Mouse (Mus musculus) liver, postnatal 0 days (tissue): ENCODE measurements around the gene Kitl. TPM values are rescaled to one million over a fixed set of nuclear protein-coding genes. Genes with fewer than 3 reads are reported as not detected.

Experiments
- ATAC-seq: fragments of 200-750 bp; cut with Nextera tagmentation; 2 replicates; pipeline ENCODE4 v1.8.0; 2017; ENCODE audit warnings: mild to moderate bottlenecking, moderate library complexity
- DNase-seq: peaks from one replicate; pipeline ENCODE4 v3.0.0-alpha.2; 2016
- H3K27ac ChIP-seq: fragments of 300-500 bp; sonication (generic); 2 replicates; pipeline ENCODE4 v1.5.1; 2014; ENCODE audit warnings: antibody characterized with exemption, moderate library complexity, mild to moderate bottlenecking, low read depth
- H3K27me3 ChIP-seq: fragments of 300-500 bp; sonication (generic); 2 replicates; pipeline ENCODE4 v1.6.1; 2014; ENCODE audit warnings: low read length, control low read depth, mixed read lengths; ENCODE audit not compliant: insufficient read depth
- H3K36me3 ChIP-seq: fragments of 300-500 bp; sonication (generic); replicated peaks from 2 replicates; pipeline ENCODE4 v1.6.1; 2014; ENCODE audit warnings: mild to moderate bottlenecking, control low read depth, low read length, moderate library complexity, mixed read lengths; ENCODE audit not compliant: insufficient read depth
- H3K4me1 ChIP-seq: fragments of 300-500 bp; sonication (generic); 2 replicates; pipeline ENCODE4 v1.6.1; 2014; ENCODE audit warnings: antibody characterized with exemption, mild to moderate bottlenecking, control low read depth; ENCODE audit not compliant: insufficient read depth
- H3K4me2 ChIP-seq: fragments of 300-500 bp; sonication (generic); 2 replicates; pipeline ENCODE4 v1.6.1; 2014; ENCODE audit warnings: low read depth, mild to moderate bottlenecking, low read length, moderate library complexity, mixed read lengths
- H3K4me3 ChIP-seq: fragments of 300-500 bp; sonication (generic); 2 replicates; pipeline ENCODE4 v1.5.1; 2014; ENCODE audit warnings: low read depth, low read length
- H3K9ac ChIP-seq: fragments of 300-500 bp; sonication (generic); replicated peaks from 2 replicates; pipeline ENCODE4 v1.6.1; 2014; ENCODE audit warnings: mild to moderate bottlenecking, moderate library complexity
- H3K9me3 ChIP-seq: fragments of 300-500 bp; sonication (generic); 2 replicates; pipeline ENCODE4 v1.6.1; 2016; ENCODE audit warnings: mild to moderate bottlenecking, control low read depth, low read length, mixed read lengths
- CTCF ChIP-seq: sonication (generic); IDR thresholded peaks from 2 replicates; pipeline ENCODE4 v1.5.1; 2016; ENCODE audit warnings: antibody characterized with exemption, low read depth
- EP300 ChIP-seq: IDR thresholded peaks from 2 replicates; pipeline ENCODE4 v1.6.1; 2016; ENCODE audit warnings: antibody characterized with exemption, low read depth, mild to moderate bottlenecking
- WGBS: fragments of 180-500 bp; shearing (Covaris S2); extraction: QIAGEN DNeasy Blood & Tissue Kit; methylation state at CpG from one replicate; pipeline ENCODE4 v1.1.7; 2014; ENCODE audit not compliant: insufficient replicate concordance; 5-methylcytosine and 5-hydroxymethylcytosine counted together
- polyA plus RNA-seq: library from polyadenylated mRNA; unstranded; fragments of >200 nt; fragmentation: Nextera tagmentation; extraction: Ambion mirVana; gene quantifications from 2 replicates; pipeline ENCODE4 v1.2.1, GENCODE M21; 2015

Kitl gene
- polyA plus RNA-seq, 1 experiment from 2014 or later = 5.0 TPM

- WGBS = 12% methylated on average over 11 of the region's 11 CpGs
- Histone ChIP-seq H3K27me3 (no peaks in the 10 kb centered on the region), H3K36me3 (no peaks in the 10 kb centered on the region), H3K4me2 (peak overlapping the region; percentile 35), H3K4me1 (peaks cover 14% of the 10 kb centered on the region; the same call in 1 of the 2 replicates), H3K27ac (no peak overlapping the region), H3K4me3 (no peak overlapping the region), H3K9ac (no peak overlapping the region), H3K9me3 (no peaks in the 10 kb centered on the region)
- no peak for TF ChIP-seq EP300
- no peak for DNase-seq
- no peak for ATAC-seq
Measured at GRCm38 (mm10) chr10:100031631-100032030, 16.2 kb downstream of the Kitl start.

DNA sequence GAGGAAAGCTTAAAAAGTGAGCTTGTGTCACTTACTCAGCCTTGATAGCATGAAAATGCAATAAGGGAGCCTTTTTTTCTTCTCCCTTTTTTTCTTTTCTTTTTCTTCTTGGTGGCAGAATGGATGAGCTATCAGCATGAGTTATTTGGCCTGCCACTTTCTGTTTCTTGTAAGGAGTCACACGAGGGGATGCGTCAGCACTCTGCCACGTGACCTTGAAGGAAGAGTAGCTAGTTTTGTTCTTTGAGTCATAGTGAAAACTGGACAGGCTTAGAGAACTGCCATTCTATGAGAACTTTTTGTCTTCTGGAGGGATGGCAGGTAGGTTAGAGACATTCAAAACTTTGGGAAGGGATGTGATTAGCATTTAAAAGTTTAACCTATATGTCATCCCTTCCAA lies 17.1 kb downstream of the Kitl start:
- no peaks in the 10 kb centered on the region for H3K9me3 ChIP-seq
- no peak overlapping the region for H3K4me2 ChIP-seq
- no peak overlapping the region for H3K9ac ChIP-seq
- 64% methylated on average over 3 of the region's 3 CpGs for WGBS
- no peak for ATAC-seq
- no peak for TF ChIP-seq CTCF
- no peak for TF ChIP-seq EP300
- H3K36me3 ChIP-seq = no peaks in the 10 kb centered on the region
- H3K27ac ChIP-seq = no peak overlapping the region
- no peak overlapping the region for H3K4me3 ChIP-seq
- DNase-seq = no peak
- no peaks in the 10 kb centered on the region for H3K27me3 ChIP-seq
- peaks cover 14% of the 10 kb centered on the region; the same call in 1 of the 2 replicates for H3K4me1 ChIP-seq

DNA sequence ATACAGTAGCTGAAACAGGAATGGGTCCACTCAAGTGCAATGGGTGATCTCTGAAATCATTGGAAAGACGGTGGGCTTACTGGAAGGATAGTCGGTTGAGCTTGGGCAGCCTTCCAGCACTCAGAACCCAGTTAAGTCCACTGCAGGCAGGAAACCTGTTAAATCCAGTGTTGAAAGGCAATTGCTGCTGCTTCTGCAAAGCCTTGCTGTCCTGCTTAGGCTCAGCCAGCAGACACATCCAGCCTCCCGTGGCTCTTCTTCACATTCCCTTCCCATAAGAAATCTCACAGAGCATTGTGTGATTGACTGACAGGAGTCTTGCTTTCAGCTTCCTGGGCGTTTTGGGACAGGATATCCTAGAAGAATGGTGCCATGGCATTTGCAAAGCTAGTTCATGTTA lies 20.6 kb downstream of the Kitl start:
- DNase-seq (no peak), ATAC-seq (no peak)
- no peak overlapping the region for H3K4me3 ChIP-seq
- H3K27me3 ChIP-seq = no peaks in the 10 kb centered on the region
- WGBS = 59% methylated on average over 4 of the region's 4 CpGs
- peaks cover 13% of the 10 kb centered on the region for H3K4me1 ChIP-seq
- no peak for TF ChIP-seq EP300
- TF ChIP-seq CTCF = no peak
- H3K9ac ChIP-seq = no peak overlapping the region
- no peak overlapping the region for H3K27ac ChIP-seq
- H3K9me3 ChIP-seq = no peaks in the 10 kb centered on the region
- no peak overlapping the region for H3K4me2 ChIP-seq
- no peaks in the 10 kb centered on the region for H3K36me3 ChIP-seq

GRCm38 (mm10) chr10:100038342-100038898 lies 23.0 kb downstream of the Kitl start:
- TF ChIP-seq CTCF = no peak
- no peak for TF ChIP-seq EP300
- ATAC-seq = peak; percentile 89
- no peak overlapping the region for H3K4me3 ChIP-seq
- no peaks in the 10 kb centered on the region for H3K9me3 ChIP-seq
- peaks cover 3% of the 10 kb centered on the region; the same call in 1 of the 2 replicates for H3K4me1 ChIP-seq
- no peaks in the 10 kb centered on the region for H3K36me3 ChIP-seq
- no peak overlapping the region for H3K4me2 ChIP-seq
- no peak overlapping the region for H3K9ac ChIP-seq
- peak; percentile 64 for DNase-seq
- H3K27ac ChIP-seq = peak overlapping the region; percentile 84
- WGBS = 50% methylated on average over 12 of the region's 12 CpGs
- no peaks in the 10 kb centered on the region for H3K27me3 ChIP-seq

DNA sequence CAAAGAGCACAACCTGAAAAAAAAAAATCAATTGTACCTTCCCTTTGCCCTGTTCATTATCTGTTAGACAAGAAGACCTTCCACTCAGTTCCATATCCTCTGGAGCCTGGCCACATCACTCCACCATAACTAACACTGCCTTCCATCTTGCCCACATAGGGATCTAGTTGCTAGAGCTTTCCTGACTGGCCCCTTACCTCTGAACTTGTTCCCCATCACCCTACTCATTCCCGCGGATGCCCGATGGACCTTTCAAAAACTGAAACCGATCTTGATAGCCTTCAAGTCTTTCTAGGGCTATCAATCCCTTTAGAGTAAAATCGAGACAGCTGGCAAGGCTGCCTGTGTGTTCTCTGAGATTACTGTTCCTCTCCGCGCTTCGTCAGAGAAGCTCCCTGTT lies 23.6 kb downstream of the Kitl start:
- WGBS = 70% methylated on average over 8 of the region's 8 CpGs
- no peak for TF ChIP-seq CTCF
- TF ChIP-seq EP300 = no peak
- peak; percentile 75 for ATAC-seq

DNA sequence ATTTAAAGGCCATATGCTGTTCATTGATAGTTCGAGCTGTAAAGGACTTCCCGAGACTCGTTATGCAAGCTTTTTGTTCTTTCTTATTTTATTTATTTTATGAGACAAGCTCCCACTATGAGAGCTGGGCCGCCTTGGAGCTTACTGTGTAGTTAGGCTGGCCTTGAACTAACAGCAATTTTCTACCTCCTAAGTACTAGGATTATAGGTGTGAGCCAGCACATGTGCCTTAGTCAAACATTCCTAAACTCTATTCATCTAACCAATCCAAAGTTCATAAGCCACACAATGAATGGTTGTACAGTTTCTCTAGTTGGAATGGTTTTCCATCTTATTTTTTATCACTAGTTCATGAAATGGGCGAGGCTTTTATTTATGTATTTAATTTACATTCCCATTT lies 28.3 kb downstream of the Kitl start:
- TF ChIP-seq EP300 (no peak), CTCF (no peak)
- H3K9ac ChIP-seq = no peak overlapping the region
- H3K36me3 ChIP-seq = no peaks in the 10 kb centered on the region
- WGBS = 63% methylated on average over 5 of the region's 5 CpGs
- H3K4me2 ChIP-seq = no peak overlapping the region
- ATAC-seq = no peak
- peaks cover 3% of the 10 kb centered on the region for H3K4me1 ChIP-seq
- H3K9me3 ChIP-seq = no peaks in the 10 kb centered on the region
- no peaks in the 10 kb centered on the region for H3K27me3 ChIP-seq
- no peak overlapping the region for H3K4me3 ChIP-seq
- no peak overlapping the region for H3K27ac ChIP-seq
- no peak for DNase-seq

More for the DNA sequence above, 23.6 kb downstream of the Kitl start:
- Histone ChIP-seq H3K4me3 (no peak overlapping the region), H3K27ac (peak overlapping the region; percentile 84), H3K36me3 (no peaks in the 10 kb centered on the region), H3K4me2 (no peak overlapping the region), H3K4me1 (peaks cover 3% of the 10 kb centered on the region), H3K9ac (no peak overlapping the region), H3K9me3 (no peaks in the 10 kb centered on the region), H3K27me3 (no peaks in the 10 kb centered on the region)
- DNase-seq = no peak

- H3K4me3 ChIP-seq = no peak overlapping the region
- no peak overlapping the region for H3K4me2 ChIP-seq
- no peak overlapping the region for H3K27ac ChIP-seq
- no peak for ATAC-seq
- no peaks in the 10 kb centered on the region for H3K27me3 ChIP-seq
- 73% methylated on average over 6 of the region's 6 CpGs for WGBS
- no peaks in the 10 kb centered on the region for H3K36me3 ChIP-seq
- peaks cover 3% of the 10 kb centered on the region for H3K4me1 ChIP-seq
- H3K9ac ChIP-seq = no peak overlapping the region
- TF ChIP-seq EP300 (no peak), CTCF (no peak)
- H3K9me3 ChIP-seq = no peaks in the 10 kb centered on the region
- no peak for DNase-seq
Measured at GRCm38 (mm10) chr10:100044153-100044552, 28.7 kb downstream of the Kitl start.
